Mouse (Mus musculus): Measurements from ENCODE around the gene Tmco4. TPM values are rescaled to one million over a fixed set of nuclear protein-coding genes. Genes with fewer than 3 reads are reported as not detected.

Tmco4 gene
- 3.8 TPM for polyA plus RNA-seq (2014; fragmentation: Illumina TruSeq; extraction: RNeasy Lipid Tissue Mini Kit (QIAGEN cat#74804); ENCODE audit: low replicate concordance)

GRCm38 (mm10) chr4:138972827-138973718 lies at the start of gene Tmco4:
Tmco4 (plus strand) TSS chr4:138972888.

GRCm38 (mm10) chr4:138966866-138967265 lies 5.8 kb upstream of the Tmco4 start, which contains the start of gene Rnf186:
Rnf186 (plus strand) TSS chr4:138967112.

DNA sequence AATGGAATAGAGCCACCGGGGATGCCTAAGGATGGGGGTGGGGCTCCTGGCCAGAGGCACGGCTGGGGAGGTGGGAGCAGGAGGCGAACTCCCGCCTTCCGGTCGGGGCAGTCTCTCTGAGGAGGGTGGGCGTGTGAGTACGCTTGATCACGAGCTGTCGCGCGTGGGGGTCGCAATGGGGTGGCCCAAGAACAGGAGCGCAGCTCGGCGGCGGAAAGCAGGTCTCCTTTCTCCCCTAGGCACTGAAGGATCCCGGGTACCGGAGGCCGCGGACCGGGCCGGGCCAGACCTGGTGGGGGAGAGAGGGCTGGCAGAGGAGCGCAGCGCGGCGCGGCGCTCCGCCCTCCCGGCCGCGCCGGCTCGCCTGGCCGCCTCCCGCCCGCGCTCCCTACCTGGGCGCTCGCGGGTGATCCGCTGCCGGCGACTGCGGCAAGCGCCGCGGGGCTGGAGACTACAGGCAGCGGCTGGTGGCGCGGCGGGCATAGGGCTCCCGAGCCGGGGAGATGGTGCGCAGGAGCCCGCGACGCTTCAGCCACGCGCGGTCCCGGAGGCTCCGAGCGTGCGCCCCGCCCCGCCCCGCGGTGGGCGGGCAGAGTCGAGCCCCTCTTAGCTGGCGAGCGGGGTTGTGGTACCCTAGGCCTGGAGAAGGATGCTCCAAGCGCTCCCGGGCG lies 102.5 kb downstream of the Tmco4 start, which contains the start of gene Htr6:
Gene Htr6, minus strand, starts transcription at position 530 of the 671 bp plus-strand sequence.

DNA sequence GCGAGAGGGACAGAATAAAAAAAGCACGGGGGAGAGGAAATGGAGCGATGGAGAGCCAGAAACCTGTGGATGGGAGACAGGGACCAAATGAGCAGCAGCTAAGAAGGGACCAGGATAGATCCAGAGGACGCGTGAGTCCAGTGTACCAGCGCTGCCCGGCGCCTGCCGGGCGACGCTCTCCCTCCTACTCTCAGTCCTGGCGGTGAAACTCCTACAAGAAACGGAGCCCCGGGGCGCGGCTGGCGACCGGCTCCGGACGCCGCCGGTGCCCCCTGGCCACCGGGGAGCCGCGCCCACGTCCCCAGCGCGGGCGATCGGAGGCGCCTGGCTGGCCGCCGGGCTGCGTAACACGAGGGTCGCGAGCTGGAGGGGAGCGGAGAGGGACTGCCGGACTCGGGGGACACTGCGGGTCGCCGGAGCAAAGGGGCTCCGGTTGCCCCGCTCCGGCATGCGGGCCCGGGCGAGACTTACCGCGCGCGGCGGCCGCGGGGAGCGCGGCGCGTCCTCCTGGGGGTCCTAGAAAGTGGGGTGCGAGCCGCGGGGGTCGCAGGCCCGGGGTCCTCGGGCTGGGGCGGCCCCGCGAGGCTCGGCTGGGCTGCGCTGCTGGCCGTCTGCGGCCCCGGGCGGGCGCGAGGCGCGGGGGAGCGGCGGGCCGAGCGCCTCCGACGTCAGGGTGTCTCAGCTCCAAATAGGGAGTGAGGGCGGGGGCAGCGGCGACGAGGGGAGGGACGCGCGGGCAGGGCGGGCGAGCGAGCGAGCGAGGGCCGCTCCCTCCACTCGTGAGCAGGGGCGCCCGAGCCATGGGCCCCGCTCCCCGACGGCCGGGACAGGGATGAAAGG lies 119.9 kb downstream of the Tmco4 start, which contains the start of gene Nbl1:
Gene Nbl1, minus strand, starts transcription at position 638 of the 840 bp plus-strand sequence.

Other genes starting within 250 kb of the Tmco4 start
- gene Pla2g2c, start 248.1 kb upstream of the Tmco4 start, polyA plus RNA-seq (2014; fragmentation: Illumina TruSeq; extraction: RNeasy Lipid Tissue Mini Kit (QIAGEN cat#74804); ENCODE audit: low replicate concordance) = not detected
- not detected for gene Ubxn10, start 235.7 kb upstream of the Tmco4 start, polyA plus RNA-seq (2014; fragmentation: Illumina TruSeq; extraction: RNeasy Lipid Tissue Mini Kit (QIAGEN cat#74804); ENCODE audit: low replicate concordance)
- 0.33 TPM for gene Pla2g2f, start 215.3 kb upstream of the Tmco4 start, polyA plus RNA-seq (2014; fragmentation: Illumina TruSeq; extraction: RNeasy Lipid Tissue Mini Kit (QIAGEN cat#74804); ENCODE audit: low replicate concordance)
- 8.3 TPM for gene Pla2g2d, start 197.2 kb upstream of the Tmco4 start, polyA plus RNA-seq (2014; fragmentation: Illumina TruSeq; extraction: RNeasy Lipid Tissue Mini Kit (QIAGEN cat#74804); ENCODE audit: low replicate concordance)
- 0.48 TPM for gene Pla2g5, start 109.4 kb upstream of the Tmco4 start, polyA plus RNA-seq (2014; fragmentation: Illumina TruSeq; extraction: RNeasy Lipid Tissue Mini Kit (QIAGEN cat#74804); ENCODE audit: low replicate concordance)
- gene Gm13030, start 98.9 kb upstream of the Tmco4 start, polyA plus RNA-seq (2014; fragmentation: Illumina TruSeq; extraction: RNeasy Lipid Tissue Mini Kit (QIAGEN cat#74804); ENCODE audit: low replicate concordance) = not detected
- gene Pla2g2e, start 94.9 kb upstream of the Tmco4 start, polyA plus RNA-seq (2014; fragmentation: Illumina TruSeq; extraction: RNeasy Lipid Tissue Mini Kit (QIAGEN cat#74804); ENCODE audit: low replicate concordance) = not detected
- 2.1 TPM for gene Otud3, start 58.9 kb upstream of the Tmco4 start, polyA plus RNA-seq (2014; fragmentation: Illumina TruSeq; extraction: RNeasy Lipid Tissue Mini Kit (QIAGEN cat#74804); ENCODE audit: low replicate concordance)
- gene Rnf186, start 5.8 kb upstream of the Tmco4 start, polyA plus RNA-seq (2014; fragmentation: Illumina TruSeq; extraction: RNeasy Lipid Tissue Mini Kit (QIAGEN cat#74804); ENCODE audit: low replicate concordance) = 5.7 TPM
- gene Htr6, start 102.7 kb downstream of the Tmco4 start, polyA plus RNA-seq (2014; fragmentation: Illumina TruSeq; extraction: RNeasy Lipid Tissue Mini Kit (QIAGEN cat#74804); ENCODE audit: low replicate concordance) = not detected
- 0.56 TPM for gene Nbl1, start 120.1 kb downstream of the Tmco4 start, polyA plus RNA-seq (2014; fragmentation: Illumina TruSeq; extraction: RNeasy Lipid Tissue Mini Kit (QIAGEN cat#74804); ENCODE audit: low replicate concordance)
- 235 TPM for gene Minos1, start 158.2 kb downstream of the Tmco4 start, polyA plus RNA-seq (2014; fragmentation: Illumina TruSeq; extraction: RNeasy Lipid Tissue Mini Kit (QIAGEN cat#74804); ENCODE audit: low replicate concordance)
- gene Capzb, start 220.0 kb downstream of the Tmco4 start, polyA plus RNA-seq (2014; fragmentation: Illumina TruSeq; extraction: RNeasy Lipid Tissue Mini Kit (QIAGEN cat#74804); ENCODE audit: low replicate concordance) = 39.4 TPM

All from small intestine, adult 10 weeks (tissue).